Mouse (Mus musculus) kidney, adult 8-10 months (tissue): ENCODE results near the gene Prr14.
A peak's percentile ranks its signal among the peaks of the same experiment; 100 is the strongest.
"Not testable (repeated sequence)": the region's sequence is repeated elsewhere in the genome, so short reads cannot be mapped to it uniquely, and the experiment has no call there.

Source experiments
- DNase-seq, 2 experiments: peaks; one replicate each; pipeline ENCODE4 v3.0.0; 2022

Gene Prr14

DNA sequence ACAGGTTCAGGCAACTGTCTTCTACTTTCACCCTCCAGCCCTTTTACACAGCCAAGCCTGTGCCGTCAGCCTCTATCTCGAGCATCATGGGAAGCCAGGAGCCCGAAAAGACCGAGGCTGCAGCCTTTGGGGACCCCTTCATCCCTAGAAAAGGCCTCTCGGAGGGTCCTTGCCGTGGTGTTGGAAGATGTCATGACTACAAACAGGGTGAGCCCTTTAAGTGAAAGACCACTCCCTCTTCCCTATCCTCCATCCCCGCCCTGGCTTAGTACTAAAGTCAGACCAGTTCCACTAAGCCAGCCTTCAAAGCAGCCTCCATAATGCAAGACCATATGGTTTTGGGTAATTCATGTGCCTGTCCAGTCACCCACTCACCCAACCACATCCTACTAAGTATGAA lies 12.6 kb downstream of the Prr14 start:
- no peak for DNase-seq

- DNase-seq: no peak
These were observed 14.3 kb downstream of the Prr14 start for GRCm38 (mm10) chr7:127473705-127474104.

DNA sequence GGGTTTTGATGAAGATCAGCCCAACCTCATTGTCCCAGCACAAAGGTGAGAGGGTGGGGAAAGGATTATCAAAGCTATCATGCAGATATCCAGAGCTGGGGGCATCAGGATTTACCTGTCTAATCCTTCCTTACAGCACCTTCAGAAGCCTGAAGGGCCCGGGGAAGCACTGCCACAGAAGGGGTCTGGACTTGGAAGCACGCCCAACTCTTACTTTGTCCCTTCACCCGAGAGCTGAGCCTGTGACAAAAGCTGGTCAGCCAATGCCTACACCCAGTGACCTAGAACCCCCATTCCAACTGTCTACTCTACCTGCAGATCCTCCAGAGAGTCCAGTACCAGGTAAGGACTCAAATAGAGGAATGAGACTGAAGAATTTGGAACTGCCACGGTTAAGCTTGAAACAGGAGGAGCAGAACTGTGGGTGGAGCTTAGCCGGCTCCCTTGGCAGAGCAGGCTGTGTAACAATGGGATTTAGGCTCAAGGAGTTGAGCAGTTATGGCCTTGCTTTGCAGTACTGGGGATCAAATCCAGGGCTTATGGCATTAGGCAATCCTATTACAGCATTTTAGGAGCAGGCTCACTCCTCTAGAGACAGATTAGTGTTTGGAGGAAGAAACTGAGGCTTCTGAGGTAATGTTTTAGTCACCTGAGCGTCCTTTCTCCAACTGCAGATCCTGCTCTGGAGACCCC lies 15.1 kb downstream of the Prr14 start:
- no peak for DNase-seq

- no peak for DNase-seq
These were observed 15.9 kb downstream of the Prr14 start for GRCm38 (mm10) chr7:127475186-127475740.

GRCm38 (mm10) chr7:127476336-127476735 lies 16.9 kb downstream of the Prr14 start:
- peak; percentile 29 to 44 for DNase-seq

DNA sequence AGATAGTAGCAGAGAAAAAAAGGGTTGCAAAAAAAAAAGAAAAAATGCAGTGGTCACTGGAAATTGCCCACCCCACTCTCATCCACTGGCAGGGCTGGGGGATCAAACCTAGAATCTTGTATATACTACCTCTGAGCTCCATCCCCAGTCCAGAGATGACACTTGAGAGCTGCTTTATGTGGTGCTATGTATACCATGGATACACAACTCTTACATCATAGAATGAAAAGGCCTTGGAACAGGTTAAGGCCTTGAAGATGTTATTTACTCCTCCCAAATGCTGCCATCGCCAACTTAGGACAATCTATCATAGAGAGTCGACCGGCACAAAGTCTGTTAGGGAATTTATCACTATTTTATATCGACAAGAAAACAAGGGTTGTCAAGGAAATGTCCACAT lies 17.4 kb downstream of the Prr14 start:
- DNase-seq: no peak

DNA sequence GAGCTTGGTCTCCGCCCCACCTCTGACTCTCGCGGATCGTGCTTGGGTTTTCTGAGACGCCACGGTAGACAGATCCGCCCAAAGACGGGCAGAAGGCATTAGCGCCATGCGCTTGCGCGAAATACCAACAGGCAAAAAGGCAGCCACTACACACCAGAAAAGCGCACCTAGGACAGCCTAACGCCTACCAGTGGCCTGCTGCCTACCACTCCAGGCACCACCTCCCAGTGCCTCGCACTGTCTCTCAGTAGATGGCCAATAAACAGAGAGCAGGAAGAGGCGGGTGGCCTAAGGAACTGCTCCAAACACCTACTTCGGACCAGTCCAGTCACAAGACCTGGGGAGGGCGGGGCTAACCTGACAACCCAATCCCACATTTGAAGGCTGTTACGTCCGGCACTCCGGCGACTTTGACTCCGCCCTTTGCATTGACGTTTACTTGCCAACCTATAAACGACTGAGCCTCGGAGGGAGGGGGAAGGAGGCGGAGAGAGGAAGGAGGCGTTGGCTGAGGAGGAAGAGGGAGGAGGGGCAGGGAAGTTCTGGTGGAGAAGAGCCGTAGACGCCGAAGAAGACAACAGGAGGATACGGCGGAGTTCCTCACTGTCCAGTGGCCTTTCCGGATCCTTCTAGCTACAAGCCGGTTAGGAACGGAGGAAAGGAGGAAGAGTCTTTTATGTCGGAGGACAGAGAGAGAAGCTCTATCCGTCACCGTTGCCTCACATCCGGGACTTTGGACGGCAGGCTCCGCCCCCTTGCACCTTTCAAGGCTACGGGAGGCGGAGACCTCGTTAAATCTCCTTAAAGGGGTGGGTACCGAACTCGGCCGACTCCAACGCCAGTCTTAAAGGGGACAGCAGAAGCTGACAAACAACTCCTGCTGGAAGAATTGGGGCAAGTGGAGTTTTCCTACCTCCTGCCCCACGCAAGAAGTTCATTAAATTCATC lies 18.6 kb downstream of the Prr14 start:
- peak; percentile 100 for DNase-seq

- DNase-seq: peak; percentile 97 to 98
These were observed 19.4 kb downstream of the Prr14 start, which contains the start of gene Fbrs for GRCm38 (mm10) chr7:127478635-127479317. TSS of gene Fbrs (plus strand) at chr7:127479199.

- DNase-seq: no peak
These were observed 20.2 kb downstream of the Prr14 start for GRCm38 (mm10) chr7:127479318-127480225.

DNA sequence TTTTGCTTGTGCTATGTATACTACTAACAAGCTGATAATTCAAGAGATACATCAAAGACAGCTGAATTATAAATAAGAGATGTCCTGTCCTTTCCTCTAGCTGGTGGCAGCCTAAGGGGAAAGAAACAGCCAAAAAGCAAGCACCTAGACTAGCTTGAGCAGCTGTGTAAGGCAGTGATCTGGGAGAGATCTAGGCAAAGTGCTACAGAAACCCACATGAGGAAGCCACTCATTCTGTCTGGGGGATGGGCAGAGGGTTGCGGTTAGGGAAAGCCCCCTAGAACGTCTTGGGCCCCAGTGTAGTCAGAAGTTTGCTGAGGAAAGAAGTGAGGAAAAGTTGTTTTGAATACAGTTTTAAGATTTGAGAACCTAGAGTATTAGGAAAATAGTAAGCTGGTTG lies 20.9 kb downstream of the Prr14 start:
- DNase-seq: no peak

- no peak for DNase-seq
These were observed 26.0 kb downstream of the Prr14 start for GRCm38 (mm10) chr7:127485416-127485815.

DNA sequence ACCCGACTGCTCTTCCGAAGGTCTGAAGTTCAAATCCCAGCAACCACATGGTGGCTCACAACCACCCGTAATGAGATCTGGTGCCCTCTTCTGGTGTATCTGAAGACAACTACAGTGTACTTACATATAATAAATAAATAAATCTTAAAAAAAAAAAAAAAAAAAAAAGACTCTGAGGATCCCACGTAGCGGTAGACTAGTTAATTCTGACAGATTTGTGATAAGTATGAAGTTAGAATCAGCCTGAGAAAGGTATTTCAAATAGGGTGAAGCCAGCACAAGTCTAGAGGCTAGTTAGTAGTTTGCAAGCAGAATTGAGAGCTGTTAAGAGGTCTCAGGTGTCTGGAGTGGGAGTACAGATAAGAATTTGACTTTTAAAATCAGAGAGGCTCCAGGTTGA lies 29.0 kb downstream of the Prr14 start:
- not testable (repeated sequence) for DNase-seq

GRCm38 (mm10) chr7:127489982-127490381 lies 30.6 kb downstream of the Prr14 start:
- DNase-seq: no peak

DNA sequence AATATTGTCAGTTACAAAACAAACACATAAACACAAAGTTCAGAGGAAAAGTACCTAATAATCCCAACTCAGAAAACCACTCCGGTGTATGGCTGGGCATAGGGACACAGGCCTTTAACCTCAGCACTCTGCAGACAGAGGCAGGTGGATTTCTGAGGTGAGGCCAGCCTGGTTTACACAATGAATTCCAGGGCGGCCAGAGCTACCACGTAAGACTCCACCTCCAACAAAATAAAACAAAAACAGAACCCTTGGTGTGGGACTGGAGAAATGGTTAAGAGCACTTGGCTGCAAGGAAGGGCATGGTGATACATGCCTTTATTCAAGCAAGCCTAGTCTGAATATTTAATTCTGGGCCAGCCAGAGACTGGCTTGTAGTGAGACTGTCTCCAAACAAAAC lies 32.4 kb downstream of the Prr14 start:
- DNase-seq: no peak

DNA sequence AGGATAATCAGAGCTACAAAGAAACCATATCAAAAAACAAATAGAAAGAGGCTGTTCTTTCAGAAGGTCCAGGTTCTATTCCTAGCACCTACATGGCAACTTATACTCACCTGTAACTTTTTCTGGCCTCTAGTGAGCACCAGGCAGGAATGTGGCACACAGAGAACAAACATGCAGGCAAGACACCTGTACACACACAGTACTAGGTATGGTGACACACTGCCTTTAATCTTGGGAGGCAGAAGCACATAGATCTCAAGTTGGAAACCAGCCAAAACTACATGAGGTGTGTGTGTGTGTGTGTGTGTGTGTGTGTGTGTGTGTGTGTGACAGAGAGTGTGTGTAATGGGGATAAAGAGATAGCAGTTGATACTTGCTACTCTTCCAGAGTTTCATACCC lies 35.2 kb downstream of the Prr14 start:
- no peak for DNase-seq

GRCm38 (mm10) chr7:127497382-127497781 lies 38.0 kb downstream of the Prr14 start:
- no peak for DNase-seq

GRCm38 (mm10) chr7:127498407-127498806 lies 39.0 kb downstream of the Prr14 start:
- peak in 1 of 2 experiments; percentile 67 for DNase-seq

GRCm38 (mm10) chr7:127508291-127508690 lies 48.9 kb downstream of the Prr14 start:
- DNase-seq: no peak

DNA sequence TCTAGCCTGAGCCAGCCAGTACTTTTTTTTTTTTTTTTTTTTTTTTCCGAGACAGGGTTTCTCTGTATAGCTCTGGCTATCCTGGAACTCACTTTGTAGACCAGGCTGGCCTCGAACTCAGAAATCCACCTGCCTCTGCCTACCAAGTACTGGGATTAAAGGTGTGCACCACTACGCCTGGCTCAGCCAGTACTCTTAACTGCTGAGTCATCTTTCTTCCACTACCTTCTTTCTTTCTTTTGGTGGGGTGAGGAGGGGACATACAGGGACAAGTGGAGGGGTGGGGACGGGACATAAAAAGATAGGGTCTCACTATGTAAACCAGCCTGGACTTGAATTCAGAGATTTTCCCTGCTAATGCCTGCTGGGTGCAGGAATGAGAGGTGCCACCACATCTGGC lies 50.4 kb downstream of the Prr14 start:
- DNase-seq: not testable (repeated sequence)

GRCm38 (mm10) chr7:127511241-127511640 lies 51.8 kb downstream of the Prr14 start:
- DNase-seq: peak in 1 of 2 experiments; percentile 42

DNA sequence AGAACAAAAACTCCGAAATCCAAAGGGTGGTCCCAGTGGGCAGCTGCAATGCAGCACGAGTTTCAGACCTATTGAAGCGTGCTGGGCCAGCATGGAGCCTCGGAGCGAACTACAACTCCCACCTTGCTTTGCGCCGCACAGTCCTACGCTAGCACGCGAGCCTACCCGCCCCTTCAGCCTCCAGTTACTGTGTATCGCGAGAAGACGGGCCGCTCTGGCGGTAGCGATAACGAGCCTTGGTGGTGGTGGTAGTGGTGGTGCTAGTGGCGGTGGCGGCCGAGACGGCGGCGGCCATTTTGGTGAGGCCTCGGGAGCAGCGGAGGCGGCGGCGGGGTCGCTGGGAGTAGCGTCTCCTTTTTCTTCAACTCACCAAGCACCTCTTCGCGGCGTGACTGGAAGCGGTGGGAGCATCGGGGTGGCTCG lies 52.4 kb downstream of the Prr14 start, which contains the start of gene Srcap:
Gene Srcap (plus strand): TSS at position 176 of the 423 bp plus-strand sequence.
- peak; percentile 97 to 98 for DNase-seq
